Comparison of ENCODE assay signal across 35 mouse cellular contexts in genomic region chr11:86350636-86351138, GRCm38 (mm10).
"Had no signal": no experiment of that assay in that cellular context is flagged by ENCODE, and none has a peak within 500 bp of the region (broad histone marks: within the 10 kb centered on the region; RNA-seq: fewer than 3 reads in every experiment).

No protein-coding gene starts in this region.

- H3K4me2 ChIP-seq: heart, embryonic 11.5 days; heart, embryonic 12.5 days; heart, embryonic 13.5 days; heart, embryonic 15.5 days; hindbrain, embryonic 12.5 days; hindbrain, embryonic 13.5 days; hindbrain, embryonic 14.5 days; hindbrain, embryonic 15.5 days; intestine, embryonic 15.5 days; kidney, embryonic 15.5 days had no signal

- H3K9me3 ChIP-seq: heart, embryonic 10.5 days; heart, embryonic 12.5 days; heart, embryonic 13.5 days; heart, embryonic 15.5 days; hindbrain, embryonic 10.5 days; hindbrain, embryonic 12.5 days; hindbrain, embryonic 13.5 days; hindbrain, embryonic 15.5 days; intestine, embryonic 15.5 days; kidney, embryonic 15.5 days had no signal

- H3K27ac ChIP-seq: heart, embryonic 10.5 days; heart, embryonic 13.5 days; heart, embryonic 15.5 days; hindbrain, embryonic 10.5 days; hindbrain, embryonic 12.5 days; hindbrain, embryonic 13.5 days; hindbrain, embryonic 14.5 days; hindbrain, embryonic 15.5 days; hindbrain, postnatal 0 days; intestine, embryonic 15.5 days; kidney, embryonic 15.5 days; kidney, postnatal 0 days had no signal

- H3K9ac ChIP-seq: heart, embryonic 12.5 days; heart, embryonic 13.5 days; heart, embryonic 15.5 days; hindbrain, embryonic 12.5 days; hindbrain, embryonic 13.5 days; hindbrain, embryonic 14.5 days; hindbrain, embryonic 15.5 days; intestine, embryonic 15.5 days; kidney, embryonic 15.5 days had no signal

- H3K27me3 ChIP-seq: heart, embryonic 12.5 days; heart, embryonic 13.5 days; heart, embryonic 15.5 days; hindbrain, embryonic 12.5 days; hindbrain, embryonic 13.5 days; hindbrain, embryonic 15.5 days; intestine, embryonic 15.5 days; kidney, embryonic 15.5 days had no signal

- DNase-seq: heart, postnatal 10 days; heart, postnatal 14 days; heart, postnatal 36 days; heart, postnatal 4 days; kidney, adult 11 months; kidney, adult 18-20 months; kidney, adult 2 months; kidney, adult 8-10 months; kidney, adult 9 months; kidney, postnatal 10 days; kidney, postnatal 14 days; kidney, postnatal 25 days; kidney, postnatal 36 days; kidney, postnatal 4 days; layer of hippocampus, adult 9-11 months; layer of hippocampus, postnatal 36 days had no signal

- H3K36me3 ChIP-seq: hindbrain, embryonic 15.5 days; intestine, embryonic 15.5 days had no signal

- H3K4me3 ChIP-seq: heart, embryonic 10.5 days; heart, embryonic 12.5 days; heart, embryonic 13.5 days; heart, embryonic 15.5 days; hindbrain, embryonic 10.5 days; hindbrain, embryonic 12.5 days; hindbrain, embryonic 13.5 days; hindbrain, embryonic 15.5 days; intestine, embryonic 15.5 days; kidney, embryonic 15.5 days; layer of hippocampus, adult 2 months had no signal

- ATAC-seq: hindbrain, embryonic 16.5 days; hindbrain, postnatal 0 days; inflammation-experienced regulatory T-cells, adult 6 months; intestine, embryonic 15.5 days; intestine, embryonic 16.5 days; intestine, postnatal 0 days had no signal
